Mouse (Mus musculus) liver, adult 2 months (tissue): ENCODE data around the gene Gpx6. TPM values are rescaled to one million over a fixed set of nuclear protein-coding genes. Genes with fewer than 3 reads are reported as not detected.
A peak's percentile ranks its signal among the peaks of the same experiment; 100 is the strongest.

Experiments
- DNase-seq: peaks from one replicate; pipeline ENCODE4 v3.0.0-alpha.2; 2011; ENCODE audit warnings: low read depth, low spot score; ENCODE audit errors: extremely low read depth
- H3K27ac ChIP-seq: fragments of 200-500 bp; replicated peaks from 2 replicates; pipeline ENCODE4 v1.5.1; 2012; ENCODE audit warnings: low read depth, mild to moderate bottlenecking, control low read depth, inconsistent platforms, low read length; ENCODE audit not compliant: insufficient read depth
- H3K27me3 ChIP-seq: fragments of 200-500 bp; 2 replicates; pipeline ENCODE4 v1.6.1; 2012; ENCODE audit warnings: mild to moderate bottlenecking, moderate library complexity, low read length, inconsistent platforms; ENCODE audit not compliant: control insufficient read depth, insufficient read depth
- H3K36me3 ChIP-seq: fragments of 200-500 bp; 2 replicates; pipeline ENCODE4 v1.6.1; 2012; ENCODE audit warnings: low read length, inconsistent platforms; ENCODE audit not compliant: control insufficient read depth, insufficient read depth
- H3K4me1 ChIP-seq: fragments of 200-500 bp; 2 replicates; pipeline ENCODE4 v1.6.1; 2011; ENCODE audit warnings: low read length; ENCODE audit not compliant: control insufficient read depth, insufficient read depth
- H3K4me3 ChIP-seq: fragments of 200-500 bp; 2 replicates; pipeline ENCODE4 v1.5.1; 2011; ENCODE audit warnings: low read depth, mild to moderate bottlenecking, control low read depth, low read length, moderate library complexity; ENCODE audit not compliant: insufficient read depth
- H3K79me2 ChIP-seq: fragments of 200-500 bp; 2 replicates; pipeline ENCODE4 v1.6.1; 2012; ENCODE audit warnings: inconsistent platforms, mild to moderate bottlenecking, low read length, moderate library complexity; ENCODE audit not compliant: control insufficient read depth, insufficient read depth
- H3K9ac ChIP-seq: fragments of 200-500 bp; 2 replicates; pipeline ENCODE4 v1.6.1; 2012; ENCODE audit warnings: low read depth, mild to moderate bottlenecking, control low read depth, inconsistent platforms, low read length
- CTCF ChIP-seq: fragments of 200-500 bp; IDR thresholded peaks from 2 replicates; pipeline ENCODE4 v1.5.1; 2011; ENCODE audit warnings: low read depth, low read length, control low read depth
- POLR2A ChIP-seq: fragments of 200-500 bp; IDR thresholded peaks from 2 replicates; pipeline ENCODE4 v1.6.1; 2011; ENCODE audit warnings: low read length, control low read depth; ENCODE audit not compliant: insufficient read depth; ENCODE audit errors: extremely low read depth
- WGBS: fragments of 180-500 bp; shearing (Covaris S2); methylation state at CpG from one replicate; pipeline ENCODE4 v1.1.7; 2018; 5-methylcytosine and 5-hydroxymethylcytosine counted together
- polyA plus RNA-seq: library from polyadenylated mRNA; depleted of rRNA; stranded (reverse); fragments of >200 nt; gene quantifications from 2 replicates; pipeline ENCODE4 v1.2.3, GENCODE M21; 2012
- total RNA-seq: library from RNA; depleted of rRNA; stranded (reverse); fragments of >200 nt; gene quantifications from 2 replicates; pipeline ENCODE4 v1.2.3, GENCODE M21; 2014

Gpx6 gene
- total and polyA plus RNA-seq, 2 experiments, result 0.70 to 1.0 TPM

DNA sequence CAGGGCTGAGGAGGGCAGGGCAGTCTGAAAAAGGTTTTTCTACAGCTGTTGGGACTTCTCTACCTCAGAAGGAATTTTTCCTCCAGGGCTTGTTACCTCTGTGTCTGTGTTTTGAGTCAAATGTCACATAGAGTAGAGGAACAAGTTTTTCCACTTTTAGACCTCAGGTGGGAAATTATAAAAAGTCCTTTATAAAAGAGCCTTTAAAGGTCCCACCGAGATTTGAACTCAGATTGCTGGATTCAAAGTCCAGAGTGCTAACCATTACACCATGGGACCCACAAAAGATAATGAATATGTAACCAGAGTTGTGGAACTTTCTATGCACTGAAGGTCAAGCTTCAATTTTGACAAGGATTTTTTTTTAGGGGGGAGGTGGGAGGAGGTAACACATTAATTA is 43.7 kb upstream of the Gpx6 start:
- 0 out of 2 replicates have a peak, but pooled peaks cover 1% of the 10 kb centered on the region for H3K36me3 ChIP-seq
- DNase-seq, result no peak
- no peak overlapping the region for H3K27ac ChIP-seq
- 25% methylated on average over 1 of the region's 1 CpGs for WGBS
- H3K4me3 ChIP-seq, result no peak overlapping the region
- no peaks in the 10 kb centered on the region for H3K27me3 ChIP-seq
- no peaks in the 10 kb centered on the region; the same call in 1 of the 2 replicates for H3K4me1 ChIP-seq
- H3K79me2 ChIP-seq, result peaks cover 3% of the 10 kb centered on the region; the same call in 1 of the 2 replicates
- H3K9ac ChIP-seq, result no peak overlapping the region
- TF ChIP-seq POLR2A, result no peak
- TF ChIP-seq CTCF, result no peak

DNA sequence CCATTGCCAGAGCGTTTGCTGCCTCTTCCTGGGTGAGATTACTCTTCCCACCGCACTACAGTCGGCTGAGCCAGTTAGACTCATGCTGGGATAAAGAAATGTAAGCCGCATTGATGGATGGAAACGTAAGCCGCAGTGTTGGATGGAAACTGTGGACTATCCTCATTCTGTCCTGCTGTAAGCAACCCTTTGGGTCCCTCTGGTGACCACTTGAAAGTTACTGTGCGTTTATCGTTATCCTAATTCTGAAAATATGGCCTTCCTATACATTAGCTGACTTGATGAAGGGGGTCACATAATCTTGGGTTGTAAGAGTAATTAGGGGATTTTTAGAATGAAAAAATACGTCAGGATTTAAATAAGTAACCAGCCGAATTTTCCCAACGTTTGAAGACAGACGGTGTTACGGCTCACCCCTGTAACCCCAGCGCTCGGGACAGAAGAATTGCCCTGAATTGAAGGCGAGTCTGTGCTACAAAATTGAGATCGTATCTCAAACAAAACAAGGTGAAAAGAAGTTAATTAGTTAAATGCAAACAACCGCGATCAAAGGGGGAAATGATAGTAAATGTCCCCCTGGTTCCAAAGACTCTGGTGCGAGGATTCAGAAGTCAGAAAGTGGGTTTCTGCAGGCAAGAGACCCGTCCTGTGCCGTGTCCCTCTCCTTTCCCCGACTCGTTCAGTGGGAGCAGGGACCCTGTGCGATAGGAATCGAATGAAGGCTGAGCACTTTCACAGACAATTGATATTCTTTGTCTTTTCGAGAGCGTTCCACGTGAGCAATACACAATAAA is 36.7 kb upstream of the Gpx6 start:
- H3K36me3 ChIP-seq, result peaks cover 4% of the 10 kb centered on the region; the same call in 1 of the 2 replicates
- no peak for DNase-seq
- H3K79me2 ChIP-seq, result no peaks in the 10 kb centered on the region; the same call in 1 of the 2 replicates
- H3K4me3 ChIP-seq, result no peak overlapping the region
- no peak for TF ChIP-seq POLR2A
- no peak for TF ChIP-seq CTCF
- H3K9ac ChIP-seq, result no peak overlapping the region
- H3K27me3 ChIP-seq, result no peaks in the 10 kb centered on the region
- 60% methylated on average over 29 of the region's 29 CpGs for WGBS
- H3K27ac ChIP-seq, result no peak overlapping the region
- no peaks in the 10 kb centered on the region for H3K4me1 ChIP-seq

DNA sequence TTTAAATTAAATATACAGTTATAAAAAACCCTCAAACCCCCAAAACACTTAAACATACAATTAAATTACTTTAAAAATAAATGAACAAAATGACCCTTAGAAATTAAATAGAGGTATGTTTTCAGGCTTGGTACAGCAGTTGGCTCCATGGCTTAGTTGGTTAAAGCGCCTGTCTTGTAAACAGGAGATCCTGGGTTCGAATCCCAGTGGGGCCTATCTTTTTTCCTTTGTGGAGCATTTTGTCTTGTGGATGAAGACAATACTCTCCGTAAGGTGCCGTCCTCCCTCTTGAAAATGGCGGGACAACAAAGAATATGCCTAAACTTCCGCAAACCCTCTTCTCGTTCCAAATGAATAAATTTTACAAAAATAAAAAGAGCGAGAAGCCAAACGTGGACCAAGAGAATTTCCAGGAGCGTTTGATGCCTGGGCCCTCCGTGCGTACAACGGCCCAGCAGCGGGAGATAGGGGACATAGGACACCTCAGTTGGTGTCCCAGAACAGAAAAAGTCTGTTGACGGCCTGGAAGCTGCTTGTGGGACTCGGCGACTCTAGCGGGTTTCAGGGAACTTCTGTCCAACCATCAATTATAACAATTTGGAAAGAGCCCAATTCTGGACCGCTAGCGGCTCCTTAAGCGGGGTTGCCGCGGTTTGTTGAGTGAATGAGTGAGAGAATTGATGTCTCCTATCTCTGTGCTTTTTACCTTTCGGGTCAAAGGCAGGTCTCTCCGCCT is 35.9 kb upstream of the Gpx6 start:
- no peak overlapping the region for H3K9ac ChIP-seq
- WGBS, result 52% methylated on average over 25 of the region's 25 CpGs
- no peak for DNase-seq
- no peak overlapping the region for H3K27ac ChIP-seq
- no peak overlapping the region for H3K4me3 ChIP-seq
- no peaks in the 10 kb centered on the region for H3K27me3 ChIP-seq
- H3K36me3 ChIP-seq, result peaks cover 3% of the 10 kb centered on the region; the same call in 1 of the 2 replicates
- H3K4me1 ChIP-seq, result no peaks in the 10 kb centered on the region
- no peaks in the 10 kb centered on the region; the same call in 1 of the 2 replicates for H3K79me2 ChIP-seq
- TF ChIP-seq CTCF, result no peak
- TF ChIP-seq POLR2A, result no peak

DNA sequence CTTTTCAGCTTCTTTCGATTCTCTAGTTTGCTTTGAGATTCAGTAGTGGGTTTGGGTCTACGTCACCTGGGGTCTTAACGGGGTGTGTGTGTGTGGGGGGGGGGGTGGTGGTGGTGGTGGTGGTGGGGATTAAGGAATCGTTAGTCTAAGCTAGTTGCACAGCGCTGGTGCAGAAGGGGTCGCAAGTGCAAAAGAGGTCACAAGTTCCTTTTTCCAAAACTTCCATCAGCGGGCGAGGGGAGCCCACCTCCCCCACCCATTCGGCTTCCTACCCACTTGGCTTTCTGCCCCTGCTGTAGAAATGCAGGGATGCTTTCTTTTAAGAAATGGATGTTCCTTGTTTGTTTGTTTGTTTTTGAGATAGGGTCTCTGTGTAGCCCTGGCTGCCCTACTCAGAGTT is 35.4 kb upstream of the Gpx6 start:
- H3K79me2 ChIP-seq, result no peaks in the 10 kb centered on the region; the same call in 1 of the 2 replicates
- H3K9ac ChIP-seq, result no peak overlapping the region
- peaks cover 3% of the 10 kb centered on the region; the same call in 1 of the 2 replicates for H3K36me3 ChIP-seq
- no peaks in the 10 kb centered on the region for H3K27me3 ChIP-seq
- H3K27ac ChIP-seq, result no peak overlapping the region
- no peak overlapping the region for H3K4me3 ChIP-seq
- no peaks in the 10 kb centered on the region for H3K4me1 ChIP-seq
- no peak for DNase-seq
- WGBS, result 54% methylated on average over 9 of the region's 9 CpGs
- TF ChIP-seq POLR2A (no peak), CTCF (no peak)

DNA sequence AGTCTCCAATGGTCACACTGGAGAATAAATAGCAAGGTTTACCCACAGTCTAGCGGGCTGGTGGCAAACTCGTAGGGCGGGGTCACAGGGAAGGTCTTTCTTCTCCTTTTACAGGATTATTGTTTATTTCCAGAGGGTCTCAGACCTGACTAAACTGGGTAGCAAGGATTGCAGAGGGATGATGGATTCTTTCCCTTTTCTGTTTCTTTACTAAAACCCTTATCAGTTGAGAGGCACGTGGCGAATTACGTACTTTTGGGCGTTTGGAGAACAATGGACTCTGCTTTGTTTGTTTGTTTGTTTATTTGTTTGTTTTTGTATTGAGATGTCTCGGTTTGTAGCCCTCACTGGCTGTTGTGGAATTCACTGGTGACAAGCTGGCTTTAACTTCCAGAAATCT is 32.8 kb upstream of the Gpx6 start:
- no peaks in the 10 kb centered on the region; the same call in 1 of the 2 replicates for H3K79me2 ChIP-seq
- no peak overlapping the region for H3K9ac ChIP-seq
- H3K4me3 ChIP-seq, result peak overlapping the region; percentile 46
- TF ChIP-seq POLR2A (no peak), CTCF (no peak)
- WGBS, result 54% methylated on average over 8 of the region's 8 CpGs
- H3K27ac ChIP-seq, result no peak overlapping the region
- peaks cover 3% of the 10 kb centered on the region; the same call in 1 of the 2 replicates for H3K36me3 ChIP-seq
- no peak for DNase-seq
- no peaks in the 10 kb centered on the region for H3K4me1 ChIP-seq
- H3K27me3 ChIP-seq, result no peaks in the 10 kb centered on the region
